Mouse (Mus musculus) hindlimb bud, embryonic 11.5 days (tissue): Measurements from ENCODE around the gene Krt73.
A peak's percentile ranks its signal among the peaks of the same experiment; 100 is the strongest.

Experiments used
- DNase-seq: peaks from one replicate; pipeline ENCODE4 v3.0.0-alpha.2; 2012; ENCODE audit warnings: low read depth, low spot score; ENCODE audit errors: extremely low spot score

Krt73 gene

DNA sequence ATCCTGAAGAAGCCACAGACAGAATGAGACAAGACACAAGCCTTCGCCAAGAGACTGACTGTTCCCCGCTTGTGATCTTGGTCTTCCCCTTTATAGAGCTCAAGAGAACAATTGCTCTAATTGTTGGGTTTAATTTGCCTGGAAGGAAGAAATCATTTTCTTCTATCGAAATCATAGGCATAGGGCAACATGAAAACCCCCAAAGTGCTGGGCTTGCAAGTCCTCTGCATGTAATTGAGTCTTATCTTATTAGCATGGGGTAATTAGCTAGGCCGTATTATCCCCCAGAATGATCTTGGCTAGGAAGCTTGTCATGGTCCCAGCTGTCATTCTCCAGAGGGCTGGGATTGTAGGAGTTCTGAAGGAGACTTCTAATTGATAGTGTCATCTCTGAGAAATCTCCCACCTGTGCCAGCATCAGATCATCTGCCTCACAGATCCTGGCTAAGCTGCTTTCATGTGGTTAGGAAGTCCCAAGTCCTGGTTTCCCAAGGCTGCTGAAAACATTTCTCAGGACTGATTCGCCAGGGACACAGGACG, at the start of gene Krt73:
Krt73 (minus strand) TSS at position 51 of the 540 bp plus-strand sequence.
- no peak for DNase-seq

DNA sequence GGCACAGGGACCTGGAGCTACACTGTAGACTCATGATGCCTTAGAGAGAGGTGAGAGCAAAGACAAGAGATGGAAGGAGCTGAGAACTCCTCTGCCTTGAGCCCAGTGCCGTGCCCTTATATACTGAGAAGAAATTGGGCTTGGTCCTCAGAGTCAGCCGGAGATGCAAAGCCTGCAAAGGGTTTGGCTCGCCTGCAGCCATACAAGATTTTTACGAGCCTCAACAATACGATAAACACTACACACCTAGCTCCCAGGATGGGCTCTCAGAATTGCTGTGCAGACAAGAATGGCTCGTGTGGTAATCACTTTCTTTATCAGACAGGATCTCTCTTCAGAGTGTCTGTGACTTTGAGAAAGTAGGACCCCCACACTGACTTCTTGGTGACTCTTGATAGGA, 48.5 kb upstream of the Krt73 start, which contains the start of gene Krt1:
Krt1 (minus strand) TSS at position 101 of the 400 bp plus-strand sequence.
- DNase-seq, result no peak

GRCm38 (mm10) chr15:101845971-101846403, 43.8 kb upstream of the Krt73 start:
- DNase-seq, result no peak

GRCm38 (mm10) chr15:101843192-101843591, 41.0 kb upstream of the Krt73 start:
- no peak for DNase-seq

GRCm38 (mm10) chr15:101834784-101835328, 32.7 kb upstream of the Krt73 start:
- DNase-seq, result no peak

DNA sequence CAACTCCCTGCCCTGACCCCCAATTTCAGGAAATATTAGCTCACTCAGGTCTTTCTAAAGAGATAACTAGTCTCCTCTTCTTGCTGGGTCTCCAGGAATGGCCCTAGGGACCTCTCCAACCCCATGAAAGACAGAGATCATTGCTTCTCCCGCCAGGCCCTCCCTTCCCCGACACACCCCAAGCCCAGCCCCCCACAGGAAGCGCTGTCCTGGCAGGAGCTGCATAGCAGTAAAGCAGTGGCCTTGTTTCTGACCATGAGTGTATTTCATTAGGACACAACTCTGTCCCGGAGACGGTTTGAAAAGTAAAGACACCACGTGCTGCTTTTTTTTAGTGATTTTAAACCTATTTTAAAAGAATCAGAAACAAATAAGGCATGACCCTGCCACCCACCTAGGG, 31.0 kb upstream of the Krt73 start:
- DNase-seq, result no peak

- no peak for DNase-seq
Observed at GRCm38 (mm10) chr15:101829441-101829840, 27.3 kb upstream of the Krt73 start.

- DNase-seq, result no peak
Observed at GRCm38 (mm10) chr15:101821786-101822185, 19.6 kb upstream of the Krt73 start.

DNA sequence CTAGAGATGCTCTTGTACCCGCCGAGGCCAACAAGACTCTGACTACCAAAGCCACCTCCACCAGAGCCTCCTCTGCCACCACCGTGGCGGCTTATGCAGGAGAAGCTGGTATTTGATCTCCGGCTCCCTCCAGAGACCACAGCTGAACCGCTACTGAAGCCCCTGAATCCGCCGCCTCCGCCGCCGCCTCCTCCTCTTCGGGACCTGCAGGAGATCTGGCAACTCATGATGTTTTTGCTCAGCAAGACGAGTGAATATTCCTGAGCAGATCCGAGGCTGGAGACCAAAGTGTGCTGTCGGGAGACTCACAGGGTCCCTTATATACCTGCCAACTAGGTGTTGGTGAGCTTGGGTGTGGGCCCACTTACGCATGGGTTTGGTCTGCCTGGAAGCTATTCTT, 15.7 kb upstream of the Krt73 start, which contains the start of gene Krt2:
Krt2 (minus strand) TSS at position 295 of the 400 bp plus-strand sequence.
- no peak for DNase-seq

DNA sequence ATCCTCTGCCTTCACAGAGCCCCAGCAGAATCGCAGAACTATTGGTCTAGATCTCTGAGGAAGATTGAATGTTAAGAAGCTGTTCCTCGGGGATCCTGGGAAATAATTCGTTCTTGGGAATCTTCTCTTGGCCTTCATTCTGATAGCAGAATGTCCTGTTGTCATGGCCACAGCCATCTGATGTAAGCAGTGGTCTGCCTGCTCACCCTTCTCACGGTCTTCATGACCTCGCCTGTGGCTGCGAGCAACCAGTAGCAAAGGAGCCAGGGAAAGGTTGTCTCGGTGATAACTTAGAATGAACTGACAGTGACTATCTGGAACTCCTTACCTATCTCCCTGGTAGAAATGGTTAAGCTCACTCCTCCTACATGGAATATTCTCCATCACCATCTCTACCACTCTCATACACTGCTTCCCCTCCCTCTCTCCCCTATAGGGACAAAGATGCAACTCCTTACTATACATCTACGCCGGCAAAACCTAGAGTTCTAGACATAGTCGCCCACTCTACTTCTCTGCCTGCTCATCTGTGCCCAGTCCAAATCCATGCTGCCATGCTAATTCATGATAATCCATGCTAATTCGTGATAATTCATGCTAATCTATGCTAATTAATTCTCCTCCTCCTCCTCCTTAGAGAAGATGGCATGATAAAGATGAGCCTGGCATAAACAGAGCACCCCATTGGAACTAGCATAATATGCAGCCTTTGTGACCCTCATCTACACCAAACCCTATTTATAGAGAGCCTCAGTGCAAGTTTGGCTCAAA, 1.1 kb upstream of the Krt73 start:
- no peak for DNase-seq

- no peak for DNase-seq
Observed at GRCm38 (mm10) chr15:101790867-101791266, 11.3 kb downstream of the Krt73 start.

DNA sequence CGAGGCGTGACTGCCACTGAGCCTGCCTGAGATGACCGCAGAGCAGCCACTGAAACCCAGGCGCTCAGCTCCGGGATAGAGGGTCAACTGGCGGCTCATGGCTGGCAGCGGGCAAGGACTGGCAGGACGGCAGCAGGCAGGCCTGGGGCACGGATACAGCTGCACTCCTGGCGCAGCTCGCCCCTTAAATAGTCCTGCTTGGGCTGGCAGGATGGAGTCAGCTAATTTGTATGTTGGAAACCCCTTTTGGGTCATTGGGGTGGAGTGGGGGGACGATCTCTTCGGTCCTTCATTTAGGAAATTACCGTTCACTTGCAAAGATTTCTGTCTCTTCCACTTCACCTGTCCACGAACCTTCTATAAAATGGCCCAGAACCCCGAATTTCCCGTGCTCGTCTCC, 15.8 kb downstream of the Krt73 start, which contains the start of gene Krt72:
Krt72 (minus strand) TSS at position 101 of the 400 bp plus-strand sequence.
- no peak for DNase-seq

GRCm38 (mm10) chr15:101773420-101773819, 28.7 kb downstream of the Krt73 start:
- DNase-seq, result no peak

DNA sequence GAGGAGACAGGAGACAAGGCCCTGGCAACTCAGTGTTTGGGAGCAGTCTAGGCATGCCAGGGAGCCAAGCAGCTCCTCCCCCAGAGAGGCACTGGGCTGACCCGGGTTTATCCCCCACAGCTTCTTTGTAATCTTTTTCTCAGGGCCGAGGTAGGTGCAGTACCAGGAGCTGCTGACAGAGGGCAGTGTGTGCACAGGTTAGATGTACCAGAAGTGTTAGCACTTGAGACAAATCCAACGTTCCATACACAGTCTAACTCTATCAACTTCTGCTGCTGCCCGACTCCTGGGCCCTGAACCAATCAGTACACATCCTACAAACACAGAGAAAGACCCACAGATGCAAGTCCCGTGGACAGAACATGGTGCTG, 29.4 kb downstream of the Krt73 start:
- DNase-seq, result peak; percentile 78

- no peak for DNase-seq
Observed at GRCm38 (mm10) chr15:101772080-101772710, 30.0 kb downstream of the Krt73 start.

DNA sequence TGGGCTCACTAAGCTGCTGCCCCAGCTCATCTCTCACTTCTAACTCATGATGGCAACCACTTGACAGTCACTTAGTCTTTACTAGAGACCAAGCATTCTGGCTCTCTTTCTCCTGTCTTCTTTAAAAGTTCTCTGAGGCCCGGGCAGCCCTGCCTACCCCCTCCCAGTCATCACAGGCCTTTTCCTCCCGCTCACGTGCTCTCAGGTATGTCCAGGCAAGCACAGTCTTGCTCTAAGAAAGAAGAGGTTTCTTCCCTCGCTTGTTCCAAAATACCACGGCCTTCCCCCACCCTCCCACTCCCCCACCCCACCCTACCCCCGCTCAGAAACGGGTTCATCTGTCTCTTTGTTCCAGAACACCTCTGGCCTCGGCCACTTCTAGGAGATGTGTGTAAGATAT, 31.9 kb downstream of the Krt73 start:
- DNase-seq, result no peak
